Mouse (Mus musculus) kidney, adult 11 months (tissue): ENCODE results near the gene A430089I19Rik.
"Not testable (repeated sequence)": the region's sequence is repeated elsewhere in the genome, so short reads cannot be mapped to it uniquely, and the experiment has no call there.

Experiments
- DNase-seq: peaks from one replicate; pipeline ENCODE4 v3.0.0; 2022

A430089I19Rik gene

GRCm38 (mm10) chr5:94306696-94307095 lies at the start of gene A430089I19Rik:
A430089I19Rik (minus strand) TSS chr5:94306796.
- DNase-seq, result not testable (repeated sequence)

GRCm38 (mm10) chr5:94339449-94339848 lies 32.9 kb upstream of the A430089I19Rik start, which contains the start of gene AA792892:
AA792892 (plus strand) TSS chr5:94339749.
- DNase-seq, result not testable (repeated sequence)

GRCm38 (mm10) chr5:94314135-94314534 lies 7.5 kb upstream of the A430089I19Rik start, which contains the start of gene Gm6502:
Gm6502 (plus strand) TSS chr5:94314435.
- DNase-seq, result not testable (repeated sequence)
